Mouse (Mus musculus) liver, adult 2 months (tissue): ENCODE measurements around the gene Phf5a. TPM values are rescaled to one million over a fixed set of nuclear protein-coding genes. Genes with fewer than 3 reads are reported as not detected.
"Not testable (repeated sequence)": the region's sequence is repeated elsewhere in the genome, so short reads cannot be mapped to it uniquely, and the experiment has no call there.

ENCODE experiments used
- DNase-seq: peaks from one replicate; pipeline ENCODE4 v3.0.0-alpha.2; 2011; ENCODE audit warnings: low read depth, low spot score; ENCODE audit errors: extremely low read depth
- H3K27ac ChIP-seq: fragments of 200-500 bp; replicated peaks from 2 replicates; pipeline ENCODE4 v1.5.1; 2012; ENCODE audit warnings: low read depth, mild to moderate bottlenecking, control low read depth, inconsistent platforms, low read length; ENCODE audit not compliant: insufficient read depth
- H3K27me3 ChIP-seq: fragments of 200-500 bp; 2 replicates; pipeline ENCODE4 v1.6.1; 2012; ENCODE audit warnings: mild to moderate bottlenecking, moderate library complexity, low read length, inconsistent platforms; ENCODE audit not compliant: control insufficient read depth, insufficient read depth
- H3K36me3 ChIP-seq: fragments of 200-500 bp; 2 replicates; pipeline ENCODE4 v1.6.1; 2012; ENCODE audit warnings: low read length, inconsistent platforms; ENCODE audit not compliant: control insufficient read depth, insufficient read depth
- H3K4me1 ChIP-seq: fragments of 200-500 bp; 2 replicates; pipeline ENCODE4 v1.6.1; 2011; ENCODE audit warnings: low read length; ENCODE audit not compliant: control insufficient read depth, insufficient read depth
- H3K4me3 ChIP-seq: fragments of 200-500 bp; 2 replicates; pipeline ENCODE4 v1.5.1; 2011; ENCODE audit warnings: low read depth, mild to moderate bottlenecking, control low read depth, low read length, moderate library complexity; ENCODE audit not compliant: insufficient read depth
- H3K79me2 ChIP-seq: fragments of 200-500 bp; 2 replicates; pipeline ENCODE4 v1.6.1; 2012; ENCODE audit warnings: inconsistent platforms, mild to moderate bottlenecking, low read length, moderate library complexity; ENCODE audit not compliant: control insufficient read depth, insufficient read depth
- H3K9ac ChIP-seq: fragments of 200-500 bp; 2 replicates; pipeline ENCODE4 v1.6.1; 2012; ENCODE audit warnings: low read depth, mild to moderate bottlenecking, control low read depth, inconsistent platforms, low read length
- CTCF ChIP-seq: fragments of 200-500 bp; IDR thresholded peaks from 2 replicates; pipeline ENCODE4 v1.5.1; 2011; ENCODE audit warnings: low read depth, low read length, control low read depth
- POLR2A ChIP-seq: fragments of 200-500 bp; IDR thresholded peaks from 2 replicates; pipeline ENCODE4 v1.6.1; 2011; ENCODE audit warnings: low read length, control low read depth; ENCODE audit not compliant: insufficient read depth; ENCODE audit errors: extremely low read depth
- WGBS: fragments of 180-500 bp; shearing (Covaris S2); methylation state at CpG from one replicate; pipeline ENCODE4 v1.1.7; 2018; 5-methylcytosine and 5-hydroxymethylcytosine counted together
- polyA plus RNA-seq: library from polyadenylated mRNA; depleted of rRNA; stranded (reverse); fragments of >200 nt; gene quantifications from 2 replicates; pipeline ENCODE4 v1.2.3, GENCODE M21; 2012
- total RNA-seq: library from RNA; depleted of rRNA; stranded (reverse); fragments of >200 nt; gene quantifications from 2 replicates; pipeline ENCODE4 v1.2.3, GENCODE M21; 2014

Phf5a gene
- total and polyA plus RNA-seq, 2 experiments: 12.3 to 28.7 TPM

DNA sequence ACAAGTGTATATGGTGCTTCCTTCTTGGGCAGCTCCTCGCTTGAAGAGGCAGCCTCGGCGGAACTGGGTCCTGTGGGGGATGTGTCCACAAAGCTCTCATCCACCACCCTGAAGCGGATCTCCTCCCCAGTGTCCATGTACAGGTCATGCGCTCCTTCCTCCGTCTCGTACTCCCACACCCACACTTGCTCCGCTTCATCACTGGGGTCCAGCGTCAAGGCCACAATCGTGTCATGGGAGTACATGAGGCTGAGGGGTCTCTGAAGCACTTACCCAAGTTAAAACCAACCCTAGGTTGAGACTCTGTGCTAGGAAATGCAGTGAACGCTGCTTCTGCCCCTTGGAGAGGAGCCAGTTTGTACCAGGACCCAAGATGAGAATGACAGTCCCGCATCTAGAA lies 45.5 kb upstream of the Phf5a start:
- 85% methylated on average over 12 of the region's 12 CpGs for WGBS
- no peak overlapping the region for H3K27ac ChIP-seq

GRCm38 (mm10) chr15:81915663-81916062 lies 44.0 kb upstream of the Phf5a start:
- H3K9ac ChIP-seq: no peak overlapping the region
- no peaks in the 10 kb centered on the region for H3K4me1 ChIP-seq
- TF ChIP-seq POLR2A (no peak), CTCF (no peak)
- no peak overlapping the region for H3K4me3 ChIP-seq
- H3K27ac ChIP-seq: no peak overlapping the region
- H3K36me3 ChIP-seq: peaks cover 34% of the 10 kb centered on the region
- no peaks in the 10 kb centered on the region for H3K27me3 ChIP-seq
- WGBS: 25% methylated on average over 5 of the region's 5 CpGs
- peak; percentile 39 for DNase-seq
- H3K79me2 ChIP-seq: no peaks in the 10 kb centered on the region

More for the DNA sequence above, 45.5 kb upstream of the Phf5a start:
- Histone ChIP-seq H3K36me3 (peaks cover 21% of the 10 kb centered on the region), H3K4me1 (no peaks in the 10 kb centered on the region), H3K79me2 (no peaks in the 10 kb centered on the region), H3K9ac (no peak overlapping the region), H3K27me3 (no peaks in the 10 kb centered on the region), H3K4me3 (no peak overlapping the region)
- no peak for TF ChIP-seq POLR2A
- no peak for DNase-seq

GRCm38 (mm10) chr15:81914668-81915067 lies 43.0 kb upstream of the Phf5a start:
- DNase-seq: no peak
- no peaks in the 10 kb centered on the region for H3K4me1 ChIP-seq
- no peak overlapping the region for H3K4me3 ChIP-seq
- H3K36me3 ChIP-seq: peaks cover 41% of the 10 kb centered on the region
- WGBS: 73% methylated on average over 5 of the region's 5 CpGs
- H3K79me2 ChIP-seq: no peaks in the 10 kb centered on the region
- H3K27me3 ChIP-seq: no peaks in the 10 kb centered on the region
- H3K27ac ChIP-seq: no peak overlapping the region
- TF ChIP-seq CTCF (no peak), POLR2A (no peak)
- H3K9ac ChIP-seq: no peak overlapping the region

DNA sequence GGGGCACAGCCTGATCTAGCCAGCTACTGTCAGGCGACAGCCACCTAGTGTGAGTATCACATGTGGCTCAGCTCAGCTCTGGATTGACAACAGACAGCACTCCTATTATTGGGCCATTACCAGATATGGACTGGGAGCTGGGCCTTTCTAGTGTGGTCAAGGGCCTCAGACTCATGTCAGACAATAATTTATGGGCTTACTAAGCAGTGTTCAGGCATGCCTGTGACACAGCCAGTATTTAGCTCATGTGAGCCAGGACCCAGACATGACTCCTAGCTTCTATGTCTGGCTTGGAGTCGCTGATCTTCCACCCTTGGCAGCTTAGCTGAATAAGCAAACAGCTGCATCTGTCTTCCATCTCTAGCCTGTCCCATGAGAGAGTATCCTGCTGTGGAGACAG lies 40.8 kb upstream of the Phf5a start:
- 46% methylated on average over 2 of the region's 2 CpGs for WGBS
- no peak overlapping the region for H3K27ac ChIP-seq
- DNase-seq: no peak
- no peak for TF ChIP-seq CTCF
- no peak for TF ChIP-seq POLR2A
- H3K36me3 ChIP-seq: peaks cover 51% of the 10 kb centered on the region
- H3K9ac ChIP-seq: no peak overlapping the region
- no peaks in the 10 kb centered on the region for H3K79me2 ChIP-seq
- H3K4me1 ChIP-seq: no peaks in the 10 kb centered on the region
- H3K4me3 ChIP-seq: no peak overlapping the region
- H3K27me3 ChIP-seq: no peaks in the 10 kb centered on the region

DNA sequence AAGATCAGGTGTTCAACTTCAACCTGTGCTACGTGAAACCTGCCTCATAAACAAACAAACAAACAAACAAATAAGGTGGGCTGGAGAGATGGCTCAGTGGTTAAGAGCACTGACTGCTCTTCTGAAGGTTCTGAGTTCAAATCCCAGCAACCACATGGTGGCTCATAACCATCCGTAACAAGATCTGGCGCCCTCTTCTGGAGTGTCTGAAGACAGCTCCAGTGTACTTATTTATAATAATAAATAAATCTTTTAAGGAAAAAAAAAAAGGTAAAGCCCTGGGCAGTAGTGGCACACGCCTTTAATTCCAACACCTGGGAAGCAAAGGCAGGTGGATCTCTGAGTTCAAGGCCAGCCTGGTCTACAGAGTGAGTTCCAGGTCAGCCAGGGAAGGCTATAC lies 37.1 kb upstream of the Phf5a start:
- H3K27me3 ChIP-seq, H3K79me2 ChIP-seq, H3K4me3 ChIP-seq, H3K4me1 ChIP-seq, H3K27ac ChIP-seq, H3K9ac ChIP-seq, DNase-seq: not testable (repeated sequence)
- WGBS: 85% methylated on average over 4 of the region's 4 CpGs
- peaks cover 66% of the 10 kb centered on the region for H3K36me3 ChIP-seq

DNA sequence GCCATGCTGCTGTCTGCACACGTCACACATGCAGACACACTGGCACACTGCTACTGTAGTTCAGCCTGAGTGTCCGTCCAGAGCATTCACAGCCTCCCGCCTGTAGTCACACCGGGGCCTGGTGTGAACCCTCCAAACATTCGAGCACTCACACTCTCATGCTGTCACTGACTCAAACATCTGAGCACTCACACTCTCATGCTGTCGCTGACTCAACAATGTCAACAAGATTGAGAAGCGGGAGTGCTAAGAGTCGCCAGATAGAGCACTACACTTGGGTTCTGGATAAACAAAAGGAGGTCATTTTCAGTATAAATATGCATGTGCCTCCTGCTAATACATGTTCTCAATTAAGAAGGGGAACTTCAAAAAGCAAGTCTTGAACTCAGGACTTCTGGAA lies 36.2 kb upstream of the Phf5a start:
- no peaks in the 10 kb centered on the region for H3K79me2 ChIP-seq
- H3K36me3 ChIP-seq: peaks cover 64% of the 10 kb centered on the region
- H3K27me3 ChIP-seq: no peaks in the 10 kb centered on the region
- no peak overlapping the region for H3K27ac ChIP-seq
- H3K4me3 ChIP-seq: no peak overlapping the region
- WGBS: 72% methylated on average over 8 of the region's 8 CpGs
- H3K4me1 ChIP-seq: no peaks in the 10 kb centered on the region
- TF ChIP-seq POLR2A: no peak
- no peak for TF ChIP-seq CTCF
- no peak overlapping the region for H3K9ac ChIP-seq
- no peak for DNase-seq
